23 mouse cellular contexts compared by ENCODE assay signal in the genomic region with DNA sequence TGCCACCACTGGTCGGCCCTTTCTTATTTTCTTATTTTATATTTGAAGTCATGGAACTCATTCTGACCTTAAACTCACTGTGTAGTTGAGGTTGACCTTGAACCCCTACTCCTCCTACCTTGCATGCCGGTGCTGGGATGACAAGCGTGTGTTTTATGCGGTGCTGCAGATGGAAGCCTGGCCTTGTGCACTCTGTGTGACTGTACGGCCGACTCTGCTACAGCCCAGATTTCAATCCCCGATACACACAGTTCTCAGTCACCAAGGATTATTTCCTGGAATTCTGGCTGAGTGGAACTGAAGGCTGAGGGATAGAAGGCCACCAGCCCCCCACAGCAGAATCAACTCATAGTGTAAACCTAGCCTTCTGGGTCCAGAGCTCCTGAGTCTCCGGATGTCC. TPM values are rescaled to one million over a fixed set of nuclear protein-coding genes. Genes with fewer than 3 reads are reported as not detected.
DNase-seq lines count a peak whose midpoint lies in the region; ATAC-seq lines count a peak whose summit lies in the region.
"Had no signal": no experiment of that assay in that cellular context is flagged by ENCODE, and none has a peak within 500 bp of the region (broad histone marks: within the 10 kb centered on the region; RNA-seq: fewer than 3 reads in every experiment).

No protein-coding gene starts in this region.

- H3K9ac ChIP-seq in hindbrain, embryonic 13.5 days, result 0 out of 2 replicates have a peak overlapping the region, but pooled peaks have one; percentile 19
- H3K9ac ChIP-seq in hindbrain, embryonic 14.5 days, result no peak overlapping the region
- peak overlapping the region; percentile 32; the same call in 1 of the 2 replicates for H3K9ac ChIP-seq in midbrain, embryonic 13.5 days (replicated peaks)
- no peak overlapping the region for H3K9ac ChIP-seq in midbrain, embryonic 15.5 days
- H3K9ac ChIP-seq: embryonic facial prominence, embryonic 12.5 days; forebrain, embryonic 13.5 days; forebrain, embryonic 15.5 days; forebrain, postnatal 0 days had no signal

- no peak overlapping the region for H3K4me3 ChIP-seq in hindbrain, embryonic 13.5 days
- H3K4me3 ChIP-seq in hindbrain, embryonic 14.5 days (replicated peaks; ENCODE audit: low read length), result no peak overlapping the region
- no peak overlapping the region for H3K4me3 ChIP-seq in midbrain, embryonic 13.5 days (replicated peaks)
- H3K4me3 ChIP-seq in midbrain, embryonic 15.5 days, result no peak overlapping the region
- H3K4me3 ChIP-seq: embryonic facial prominence, embryonic 12.5 days; forebrain, embryonic 13.5 days; forebrain, embryonic 15.5 days had no signal

- peaks cover 19% of the 10 kb centered on the region for H3K4me1 ChIP-seq in hindbrain, embryonic 13.5 days (replicated peaks)
- peaks cover 11% of the 10 kb centered on the region for H3K4me1 ChIP-seq in hindbrain, embryonic 14.5 days (replicated peaks; ENCODE audit: control insufficient read depth, insufficient read depth, low read length)
- H3K4me1 ChIP-seq in midbrain, embryonic 13.5 days (replicated peaks), result peaks cover 20% of the 10 kb centered on the region
- peaks cover 17% of the 10 kb centered on the region for H3K4me1 ChIP-seq in midbrain, embryonic 15.5 days

- no peaks in the 10 kb centered on the region for H3K36me3 ChIP-seq in hindbrain, embryonic 13.5 days
- no peaks in the 10 kb centered on the region for H3K36me3 ChIP-seq in hindbrain, embryonic 14.5 days (replicated peaks; ENCODE audit: control insufficient read depth, insufficient read depth)
- H3K36me3 ChIP-seq in midbrain, embryonic 13.5 days, result no peaks in the 10 kb centered on the region
- H3K36me3 ChIP-seq in midbrain, embryonic 15.5 days (replicated peaks), result no peaks in the 10 kb centered on the region
- H3K36me3 ChIP-seq: embryonic facial prominence, embryonic 12.5 days; forebrain, embryonic 15.5 days had no signal

- H3K9me3 ChIP-seq in hindbrain, embryonic 13.5 days, result no peaks in the 10 kb centered on the region
- H3K9me3 ChIP-seq in hindbrain, embryonic 14.5 days (ENCODE audit: control insufficient read depth, low read length), result no peaks in the 10 kb centered on the region
- no peaks in the 10 kb centered on the region for H3K9me3 ChIP-seq in midbrain, embryonic 13.5 days
- H3K9me3 ChIP-seq in midbrain, embryonic 15.5 days, result no peaks in the 10 kb centered on the region
- H3K9me3 ChIP-seq: embryonic facial prominence, embryonic 10.5 days; embryonic facial prominence, embryonic 12.5 days; forebrain, embryonic 13.5 days; forebrain, embryonic 15.5 days; G1E had no signal

- peak; percentile 46 for DNase-seq in cerebellum, adult 9-10 months
- no peak for DNase-seq in cerebellum, postnatal 4 days (ENCODE audit: low spot score in 2 of 2)
- no peak for DNase-seq in hindbrain, embryonic 14.5 days (ENCODE audit: low spot score)
- DNase-seq: adrenal gland, adult 8-10 months; adrenal gland, postnatal 14 days; adrenal gland, postnatal 36 days; B cell, adult 2 months; cerebellum, adult 11-12 months; cerebellum, adult 2 months; cerebellum, postnatal 14 days; cerebellum, postnatal 36 days; forebrain, postnatal 0 days had no signal

- peaks cover 21% of the 10 kb centered on the region for H3K27me3 ChIP-seq in hindbrain, embryonic 13.5 days
- H3K27me3 ChIP-seq in hindbrain, embryonic 14.5 days (ENCODE audit: control insufficient read depth, insufficient read depth, low read length), result peaks cover 9% of the 10 kb centered on the region; the same call in 1 of the 2 replicates
- peaks cover 20% of the 10 kb centered on the region for H3K27me3 ChIP-seq in midbrain, embryonic 13.5 days
- H3K27me3 ChIP-seq in midbrain, embryonic 15.5 days (replicated peaks), result 0 out of 2 replicates have a peak, but pooled peaks cover 6% of the 10 kb centered on the region
- H3K27me3 ChIP-seq: Patski had no signal

- no peak for ATAC-seq in hindbrain, embryonic 13.5 days (ENCODE audit: low FRiP score)
- no peak for ATAC-seq in hindbrain, embryonic 14.5 days (ENCODE audit: low FRiP score)
- no peak for ATAC-seq in midbrain, embryonic 13.5 days
- no peak for ATAC-seq in midbrain, embryonic 15.5 days (replicated peaks)
- ATAC-seq: activated CD4-positive, CD25-positive, alpha-beta regulatory T cell, adult 4 months; CD4-positive, CD25-positive, alpha-beta regulatory T cell, adult 4 months; forebrain, embryonic 13.5 days; forebrain, embryonic 15.5 days; forebrain, postnatal 0 days; Patski had no signal

- no peak overlapping the region for H3K4me2 ChIP-seq in hindbrain, embryonic 13.5 days
- no peak overlapping the region for H3K4me2 ChIP-seq in hindbrain, embryonic 14.5 days (replicated peaks)
- H3K4me2 ChIP-seq in midbrain, embryonic 13.5 days (replicated peaks), result no peak overlapping the region
- no peak overlapping the region for H3K4me2 ChIP-seq in midbrain, embryonic 15.5 days
- H3K4me2 ChIP-seq: embryonic facial prominence, embryonic 12.5 days; forebrain, embryonic 13.5 days had no signal

- WGBS in hindbrain, embryonic 13.5 days, result 87% methylated on average over 8 of the region's 8 CpGs
- 87% methylated on average over 8 of the region's 8 CpGs for WGBS in hindbrain, embryonic 14.5 days
- WGBS in midbrain, embryonic 13.5 days, result 87% methylated on average over 8 of the region's 8 CpGs
- 89% methylated on average over 8 of the region's 8 CpGs for whole genome bisulfite sequencing in midbrain, embryonic 15.5 days

- no peak overlapping the region for H3K27ac ChIP-seq in hindbrain, embryonic 13.5 days
- H3K27ac ChIP-seq in hindbrain, embryonic 14.5 days, result no peak overlapping the region
- H3K27ac ChIP-seq in midbrain, embryonic 13.5 days, result no peak overlapping the region
- no peak overlapping the region for H3K27ac ChIP-seq in midbrain, embryonic 15.5 days
- H3K27ac ChIP-seq: embryonic facial prominence, embryonic 10.5 days; embryonic facial prominence, embryonic 12.5 days; forebrain, embryonic 13.5 days; forebrain, embryonic 15.5 days had no signal

RNA-seq across cellular contexts. Expression of a gene that starts 3.3 kb away (rescaled TPM):
- 99.1 and 102 TPM in 2 replicates for polyA plus RNA-seq in hindbrain, embryonic 13.5 days (2015; fragmentation: Nextera tagmentation; extraction: Ambion mirVana)
- polyA plus RNA-seq in hindbrain, embryonic 14.5 days (2014; fragmentation: Nextera tagmentation; extraction: Ambion mirVana), result 91.8 and 101 TPM in 2 replicates
- polyA plus RNA-seq in midbrain, embryonic 13.5 days (2015; fragmentation: Nextera tagmentation; extraction: Ambion mirVana), result 108 and 109 TPM in 2 replicates
- polyA plus RNA-seq in midbrain, embryonic 15.5 days (2015; fragmentation: Nextera tagmentation; extraction: Ambion mirVana), result 109 and 116 TPM in 2 replicates

RNA-seq across cellular contexts. Expression of a gene that starts 41.8 kb away (rescaled TPM):
- polyA plus RNA-seq in hindbrain, embryonic 13.5 days (2015; fragmentation: Nextera tagmentation; extraction: Ambion mirVana), result 2.1 and 2.4 TPM in 2 replicates
- polyA plus RNA-seq in hindbrain, embryonic 14.5 days (2014; fragmentation: Nextera tagmentation; extraction: Ambion mirVana), result 1.2 and 1.5 TPM in 2 replicates
- 1.8 and 2.0 TPM in 2 replicates for polyA plus RNA-seq in midbrain, embryonic 13.5 days (2015; fragmentation: Nextera tagmentation; extraction: Ambion mirVana)
- polyA plus RNA-seq in midbrain, embryonic 15.5 days (2015; fragmentation: Nextera tagmentation; extraction: Ambion mirVana), result 2.3 and 2.5 TPM in 2 replicates
- polyA plus RNA-seq: G1E had no signal

RNA-seq across cellular contexts. Expression of a gene that starts 43.1 kb away (rescaled TPM):
- 40.6 and 40.8 TPM in 2 replicates for polyA plus RNA-seq in hindbrain, embryonic 13.5 days (2015; fragmentation: Nextera tagmentation; extraction: Ambion mirVana)
- polyA plus RNA-seq in hindbrain, embryonic 14.5 days (2014; fragmentation: Nextera tagmentation; extraction: Ambion mirVana), result 45.0 and 45.4 TPM in 2 replicates
- 40.9 and 43.4 TPM in 2 replicates for polyA plus RNA-seq in midbrain, embryonic 13.5 days (2015; fragmentation: Nextera tagmentation; extraction: Ambion mirVana)
- polyA plus RNA-seq in midbrain, embryonic 15.5 days (2015; fragmentation: Nextera tagmentation; extraction: Ambion mirVana), result 48.9 and 52.9 TPM in 2 replicates

RNA-seq across cellular contexts. Expression of a gene that starts 47.8 kb away (rescaled TPM):
- polyA plus RNA-seq in hindbrain, embryonic 13.5 days (2015; fragmentation: Nextera tagmentation; extraction: Ambion mirVana), result 507 and 515 TPM in 2 replicates
- polyA plus RNA-seq in hindbrain, embryonic 14.5 days (2014; fragmentation: Nextera tagmentation; extraction: Ambion mirVana), result 577 and 678 TPM in 2 replicates
- 465 and 479 TPM in 2 replicates for polyA plus RNA-seq in midbrain, embryonic 13.5 days (2015; fragmentation: Nextera tagmentation; extraction: Ambion mirVana)
- polyA plus RNA-seq in midbrain, embryonic 15.5 days (2015; fragmentation: Nextera tagmentation; extraction: Ambion mirVana), result 516 and 531 TPM in 2 replicates

RNA-seq across cellular contexts. Expression of a gene that starts 48.1 kb away (rescaled TPM):
- 14.9 and 17.8 TPM in 2 replicates for polyA plus RNA-seq in hindbrain, embryonic 13.5 days (2015; fragmentation: Nextera tagmentation; extraction: Ambion mirVana)
- polyA plus RNA-seq in hindbrain, embryonic 14.5 days (2014; fragmentation: Nextera tagmentation; extraction: Ambion mirVana), result 15.9 and 22.9 TPM in 2 replicates
- 15.5 and 18.2 TPM in 2 replicates for polyA plus RNA-seq in midbrain, embryonic 13.5 days (2015; fragmentation: Nextera tagmentation; extraction: Ambion mirVana)
- 15.5 and 18.2 TPM in 2 replicates for polyA plus RNA-seq in midbrain, embryonic 15.5 days (2015; fragmentation: Nextera tagmentation; extraction: Ambion mirVana)

Comparison
In these comparisons a context has a peak if more than half of its experiments do, and no peak if none do; other contexts are left out.
1. H3K9ac ChIP-seq: peak in hindbrain, embryonic 13.5 days (single experiment) and midbrain, embryonic 13.5 days (single experiment); none in hindbrain, embryonic 14.5 days (single experiment) and midbrain, embryonic 15.5 days (single experiment).